Mouse (Mus musculus) c-Kit-positive CD71-positive TER-119-positive erythroid progenitor cells, embryonic 14.5 days (primary cell): ENCODE data around the gene Frmd4b.
A peak's percentile ranks its signal among the peaks of the same experiment; 100 is the strongest.
"Not testable (repeated sequence)": the region's sequence is repeated elsewhere in the genome, so short reads cannot be mapped to it uniquely, and the experiment has no call there.

Experiments
- DNase-seq: peaks from one replicate; pipeline ENCODE4 v3.0.0-alpha.2; 2013; ENCODE audit warnings: low spot score

Gene Frmd4b

DNA sequence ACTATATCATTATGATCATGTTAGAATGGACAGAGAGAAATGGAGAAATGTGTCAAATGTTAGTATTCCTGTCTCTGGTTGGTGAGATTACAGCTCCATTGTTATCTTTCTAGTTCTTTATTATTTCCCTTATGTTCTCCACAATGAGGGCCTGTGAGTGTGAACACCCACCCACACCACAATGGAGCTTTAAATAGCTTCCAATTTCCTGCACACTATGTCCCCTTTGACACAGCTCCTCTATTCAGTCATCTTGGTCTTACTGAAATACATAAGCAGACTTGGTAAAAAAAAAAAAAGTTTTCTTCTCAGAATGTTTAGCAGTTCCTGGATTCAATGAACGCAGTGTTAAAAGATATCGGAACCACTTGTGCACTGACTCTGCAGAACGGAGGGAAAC lies 326.7 kb downstream of the Frmd4b start:
- DNase-seq: no peak

DNA sequence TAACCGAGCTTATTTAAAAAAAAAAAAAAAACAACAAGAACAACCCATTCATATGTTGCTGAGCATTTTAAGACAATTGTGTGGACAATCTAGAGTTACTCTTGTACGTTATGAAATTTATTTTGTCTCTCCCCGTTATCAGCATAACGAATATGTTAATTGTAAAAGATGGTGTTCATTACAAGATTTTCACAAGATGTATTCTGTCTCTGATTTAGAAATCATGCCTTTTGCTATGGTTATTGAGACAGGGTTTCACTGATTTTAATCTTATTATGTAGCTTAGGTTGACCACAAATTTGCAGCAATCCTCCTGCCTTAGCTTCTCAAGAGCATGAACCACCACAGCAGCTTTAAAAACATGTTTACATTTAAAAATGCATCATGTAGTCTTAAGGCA lies 327.5 kb downstream of the Frmd4b start:
- DNase-seq: no peak

DNA sequence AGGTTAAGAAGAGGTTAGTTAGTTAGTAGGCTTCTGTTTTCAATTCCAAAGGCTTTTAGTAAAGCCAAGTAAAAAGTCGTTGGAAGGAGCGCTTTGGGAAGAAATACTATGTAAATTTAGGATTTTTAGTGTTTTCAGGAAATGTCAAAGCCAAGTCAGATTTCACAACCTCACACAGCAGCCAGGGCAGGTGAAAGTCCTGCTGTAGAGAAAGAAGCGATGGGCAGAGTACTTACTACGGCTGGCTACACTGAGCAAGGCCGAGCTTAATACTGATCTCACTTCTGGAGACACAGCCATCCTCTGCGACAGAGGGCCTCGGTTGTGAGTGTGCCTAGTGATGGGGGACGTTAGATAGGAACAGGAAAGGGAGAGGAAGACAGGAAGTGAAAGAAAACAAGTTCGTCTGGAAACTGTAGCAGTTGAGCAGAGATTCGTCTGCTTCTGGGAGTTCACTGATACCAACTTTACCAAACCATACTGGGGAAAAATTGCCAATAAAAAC lies 328.0 kb downstream of the Frmd4b start:
- DNase-seq: no peak

DNA sequence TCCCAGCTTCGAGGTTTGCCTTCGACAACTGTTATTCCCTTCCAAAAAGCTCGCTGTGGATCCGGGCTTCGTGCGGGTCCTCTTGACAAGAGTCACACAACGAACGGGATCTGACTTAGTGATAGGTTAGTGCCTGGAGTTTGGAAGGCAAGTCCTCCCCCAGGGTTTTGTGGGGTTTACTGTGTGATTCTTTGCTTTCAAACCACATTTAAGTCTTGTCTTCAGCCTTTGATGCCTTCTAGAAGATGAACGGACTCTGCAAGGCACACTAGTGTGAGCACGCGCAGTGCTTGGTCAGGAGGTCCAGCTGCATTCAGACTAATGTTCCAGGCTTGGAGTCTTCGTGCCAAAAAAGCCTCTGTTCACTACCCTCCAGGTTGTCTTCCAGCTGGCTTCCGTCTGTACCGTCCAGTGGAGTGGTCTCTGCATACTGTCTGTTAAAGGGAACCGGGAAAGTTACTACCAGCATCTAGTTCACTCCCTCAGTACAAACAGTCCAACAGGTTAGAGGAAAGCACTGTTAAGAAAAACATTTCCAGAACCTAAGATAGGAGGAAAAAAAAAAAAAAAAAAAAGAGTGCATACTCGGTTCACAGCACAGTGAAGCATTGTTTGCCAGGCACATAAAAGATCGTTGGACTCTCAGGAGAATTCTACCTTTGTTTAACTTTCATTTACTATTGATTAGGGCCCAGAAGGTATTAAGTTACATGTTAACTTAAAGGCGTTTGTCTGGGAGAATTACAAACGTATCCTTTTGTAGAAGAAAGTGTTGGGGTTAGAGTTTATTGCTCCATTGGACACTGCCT lies 329.1 kb downstream of the Frmd4b start:
- DNase-seq: no peak

DNA sequence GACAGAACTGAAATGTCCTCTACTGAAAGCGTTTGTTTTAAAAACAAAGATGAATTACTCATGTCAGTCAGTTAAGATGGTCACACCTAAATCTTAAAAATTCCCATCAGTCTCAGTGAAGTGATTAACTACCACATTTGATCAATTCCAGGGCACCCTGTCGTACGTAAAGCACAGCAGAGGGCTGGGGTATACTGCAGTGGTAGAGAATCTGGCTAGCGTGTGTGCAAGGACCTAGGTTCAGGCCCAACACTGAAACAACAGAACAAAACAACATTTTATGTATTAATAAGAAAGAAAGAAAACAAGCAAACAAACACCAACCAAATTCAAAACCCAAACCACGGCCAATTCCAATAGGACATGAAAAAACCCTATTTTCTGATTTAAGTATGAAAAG lies 331.0 kb downstream of the Frmd4b start:
- no peak for DNase-seq

DNA sequence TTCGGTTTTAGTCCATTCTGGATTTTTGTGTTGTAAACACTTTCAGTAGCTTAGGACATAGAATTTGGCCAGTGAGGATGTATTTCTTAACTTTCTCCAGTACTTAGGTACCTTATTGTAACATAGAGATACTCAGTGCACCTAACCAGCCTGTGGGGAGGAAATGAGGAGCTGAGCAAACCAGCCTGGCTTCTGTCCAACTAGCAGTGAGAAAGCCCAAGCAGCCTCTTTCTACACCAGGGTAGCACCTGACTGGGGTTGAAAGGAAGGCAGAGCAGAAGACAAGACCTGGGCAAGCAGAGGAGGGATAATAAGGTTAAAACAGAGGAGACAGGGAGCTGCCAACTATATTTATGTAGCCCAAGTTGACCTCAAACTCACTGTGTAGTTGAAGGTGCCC lies 333.7 kb downstream of the Frmd4b start:
- DNase-seq: no peak

DNA sequence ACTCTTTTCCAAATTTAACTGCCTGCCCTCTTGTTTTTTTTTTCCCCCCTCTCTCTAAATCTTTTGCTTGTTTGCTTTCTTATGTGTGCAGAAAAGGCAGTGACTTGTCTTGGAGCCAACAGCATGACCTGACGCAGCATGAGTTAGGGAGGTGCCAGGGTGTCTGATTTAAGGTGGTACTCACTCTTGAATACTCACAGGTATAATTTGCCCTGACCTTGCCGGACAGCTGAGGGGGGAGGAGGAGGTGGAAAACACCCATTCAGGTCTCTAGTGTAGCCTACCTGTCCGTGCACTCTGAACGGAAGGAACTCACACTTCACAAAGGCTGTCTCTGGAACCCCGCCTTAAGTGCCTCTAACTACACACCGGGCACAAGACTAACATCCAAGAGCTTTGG lies 338.5 kb downstream of the Frmd4b start:
- DNase-seq: no peak

DNA sequence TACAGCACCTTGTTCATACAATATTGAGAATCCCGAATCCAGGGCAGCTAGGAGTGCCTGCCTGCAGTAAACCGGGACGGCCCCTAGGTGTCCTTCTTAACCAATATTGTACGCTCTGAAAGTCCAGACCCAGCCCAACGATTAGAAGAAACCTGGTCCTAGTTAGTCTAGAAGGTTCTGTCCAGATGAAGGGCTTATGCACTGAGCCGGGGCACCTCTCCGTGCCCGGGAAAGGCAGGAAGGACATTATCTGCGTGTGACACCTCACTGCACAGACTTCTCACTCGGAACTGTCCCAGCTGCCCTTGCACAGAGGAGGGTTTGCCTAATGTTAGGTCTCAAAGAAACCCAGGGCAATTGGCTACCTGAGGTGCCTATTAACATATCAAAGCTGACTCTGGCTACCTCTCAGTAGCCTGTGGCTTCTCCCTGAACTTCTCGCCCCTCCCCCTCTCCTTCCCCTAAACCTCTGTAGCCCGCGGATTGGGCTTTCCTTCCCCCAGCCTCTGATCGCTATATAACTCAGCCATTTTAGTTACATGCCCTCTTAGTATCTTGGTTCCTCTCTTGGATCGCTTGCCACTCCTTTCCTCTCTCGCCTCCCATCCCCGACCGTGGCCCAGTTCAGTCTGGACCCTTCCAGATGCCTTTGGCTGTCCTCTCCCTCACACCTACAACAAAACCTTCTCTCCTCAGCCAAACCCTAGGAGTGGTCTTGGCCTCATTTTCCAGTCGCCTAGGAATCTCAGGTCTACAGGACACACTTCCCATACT lies 339.1 kb downstream of the Frmd4b start:
- peak; percentile 43 for DNase-seq

DNA sequence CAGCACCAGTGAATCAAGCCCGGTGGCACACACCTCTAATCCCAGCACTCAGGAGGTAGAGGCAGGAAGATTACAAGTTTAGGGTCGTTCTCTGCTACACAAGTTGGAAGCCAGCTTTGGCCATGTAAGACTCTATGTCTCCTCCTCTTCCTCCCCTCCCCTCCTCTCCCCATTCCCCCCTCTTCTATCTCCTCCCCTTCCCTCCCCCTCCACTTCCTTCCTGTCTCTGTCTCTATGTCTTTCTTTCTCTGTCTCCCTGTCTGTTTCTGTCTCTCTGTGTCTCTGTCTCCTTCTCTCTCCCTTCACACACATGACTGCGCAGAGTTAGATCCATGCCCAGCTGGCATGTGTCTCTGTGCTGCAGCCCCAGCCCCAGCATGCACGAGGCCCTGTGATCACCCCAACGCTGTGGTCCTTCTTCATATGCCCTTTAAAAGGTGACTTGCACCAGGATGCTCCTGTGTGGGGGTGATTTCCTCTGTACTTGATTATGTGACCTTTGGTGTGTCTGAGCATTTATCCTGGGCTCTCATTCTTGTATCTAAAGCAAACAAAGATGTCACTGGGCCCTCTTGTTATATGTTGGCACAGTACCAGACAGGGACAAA lies 340.3 kb downstream of the Frmd4b start:
- no peak for DNase-seq

DNA sequence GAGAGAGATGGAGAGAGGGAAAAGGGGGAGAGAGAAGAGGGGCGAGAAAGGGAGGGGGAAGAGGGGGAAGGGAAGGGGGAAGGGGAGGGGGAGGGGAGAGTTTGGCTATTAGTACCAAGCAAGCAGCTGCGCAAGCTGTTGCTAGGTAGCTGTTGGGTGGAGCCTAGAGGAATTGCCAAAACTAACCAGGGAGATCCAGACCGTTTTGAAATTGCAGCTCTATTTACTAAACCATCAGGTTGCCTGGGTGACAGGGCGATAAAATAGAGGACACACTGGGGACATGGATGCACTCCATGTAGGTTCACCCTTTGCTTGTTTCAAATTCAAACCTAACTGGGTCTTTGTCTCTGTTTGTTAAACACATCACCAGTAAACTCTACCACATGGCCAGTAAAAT lies 341.0 kb downstream of the Frmd4b start:
- no peak for DNase-seq

DNA sequence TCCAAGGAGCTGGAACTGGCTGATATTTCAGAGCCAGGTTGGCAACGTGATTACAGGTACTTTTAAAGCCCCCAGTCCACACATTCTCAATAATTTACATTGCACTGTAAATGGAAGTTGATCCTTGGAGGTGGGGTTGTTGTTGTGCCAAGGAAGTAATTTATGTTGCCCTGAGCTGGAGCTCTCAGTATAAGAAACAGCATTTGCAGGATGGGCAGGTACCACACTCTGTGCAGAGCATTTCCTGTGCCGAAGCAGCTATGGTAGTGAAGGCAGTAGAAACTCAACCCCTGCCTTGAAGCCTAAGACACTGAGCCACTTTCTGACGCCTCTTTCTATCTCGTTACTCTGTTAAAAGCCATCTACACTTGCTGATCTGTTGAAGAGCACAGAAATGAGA lies 341.6 kb downstream of the Frmd4b start:
- no peak for DNase-seq

DNA sequence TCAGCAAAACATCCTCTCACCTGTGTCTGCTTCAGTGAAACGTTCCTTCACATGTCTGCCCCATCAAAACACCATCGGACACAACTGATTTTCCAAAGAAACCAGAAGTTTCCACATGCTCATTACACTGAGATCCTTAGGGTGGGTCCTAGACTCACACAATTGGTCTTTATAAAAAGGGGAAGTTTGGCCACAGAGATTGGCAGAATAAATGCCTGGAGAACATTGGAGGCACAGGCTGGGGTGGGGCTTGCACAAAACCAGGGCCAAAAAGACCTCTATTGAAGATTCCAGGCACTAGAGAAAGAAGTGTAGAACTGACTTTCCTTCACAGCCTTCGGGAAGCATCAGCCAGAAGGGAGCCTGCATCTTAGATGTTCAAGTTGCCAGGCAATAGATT lies 343.6 kb downstream of the Frmd4b start:
- DNase-seq: no peak

DNA sequence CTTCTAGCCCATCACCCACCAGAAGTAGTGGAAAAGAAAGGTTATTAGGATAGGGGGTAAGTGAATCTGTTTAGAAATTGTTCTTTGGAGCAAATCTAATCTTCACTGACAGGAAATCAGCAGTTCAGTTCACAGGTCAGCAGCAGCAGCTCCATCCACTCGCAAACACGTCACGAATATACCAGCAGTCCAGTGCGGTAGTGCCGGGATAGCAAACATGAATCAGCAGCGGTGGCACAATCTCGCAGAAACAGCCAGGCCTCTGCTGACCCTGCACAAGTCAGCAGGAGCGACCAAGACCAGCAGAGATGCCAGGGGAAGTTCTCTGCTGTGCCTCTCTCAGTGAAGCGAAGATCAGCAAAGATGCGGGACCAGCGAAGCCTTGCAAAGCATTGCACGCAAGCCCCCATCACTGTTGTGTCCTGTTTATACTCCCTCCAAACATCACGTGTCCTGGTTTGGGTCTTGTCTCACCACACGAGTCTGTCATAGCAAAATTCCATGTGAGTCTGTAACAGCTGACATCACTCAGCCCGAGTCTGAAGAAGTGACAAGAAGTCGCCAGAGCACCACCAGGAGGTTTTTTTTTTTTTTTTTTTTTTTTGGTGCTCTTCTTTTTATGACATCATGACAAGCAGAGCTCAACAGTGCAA lies 344.2 kb downstream of the Frmd4b start:
- no peak for DNase-seq

DNA sequence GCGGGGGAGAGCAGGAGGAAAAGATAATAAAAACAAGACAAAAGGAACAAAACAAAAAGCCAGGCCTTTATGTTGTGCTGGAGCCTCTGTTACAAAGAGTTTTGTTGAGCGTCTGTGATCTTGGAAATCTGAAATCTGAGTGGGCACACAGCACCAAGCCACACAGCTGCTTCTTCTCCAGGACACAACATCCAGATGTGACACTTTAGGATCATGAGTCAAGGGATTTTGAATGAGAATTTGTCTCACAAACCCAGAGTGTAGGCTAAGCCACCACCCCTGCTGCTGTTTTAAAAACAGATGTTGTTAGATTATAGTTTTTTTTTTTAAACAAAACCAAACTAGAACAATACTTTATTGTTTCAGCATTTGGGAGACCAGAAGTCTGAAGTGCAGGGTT lies 345.0 kb downstream of the Frmd4b start:
- DNase-seq: no peak

DNA sequence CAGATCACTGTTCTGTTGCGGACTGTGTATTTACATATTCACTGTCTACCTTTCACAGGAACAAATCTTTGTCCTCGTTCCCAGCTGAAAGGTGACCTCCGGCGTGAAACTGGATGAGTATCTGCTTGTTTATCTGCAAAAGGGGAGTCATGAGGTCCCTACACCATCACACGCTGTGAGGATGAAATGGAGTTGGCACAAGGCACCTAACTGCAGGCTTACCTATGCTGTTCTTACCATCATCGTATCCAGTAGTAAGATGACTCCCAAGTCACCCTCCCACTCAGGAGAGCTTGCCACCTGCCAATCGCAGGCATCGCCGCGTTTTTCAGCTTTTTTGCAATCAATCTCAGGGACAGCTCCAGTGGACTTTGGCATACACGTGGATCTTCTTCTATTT lies 347.7 kb downstream of the Frmd4b start:
- DNase-seq: no peak

DNA sequence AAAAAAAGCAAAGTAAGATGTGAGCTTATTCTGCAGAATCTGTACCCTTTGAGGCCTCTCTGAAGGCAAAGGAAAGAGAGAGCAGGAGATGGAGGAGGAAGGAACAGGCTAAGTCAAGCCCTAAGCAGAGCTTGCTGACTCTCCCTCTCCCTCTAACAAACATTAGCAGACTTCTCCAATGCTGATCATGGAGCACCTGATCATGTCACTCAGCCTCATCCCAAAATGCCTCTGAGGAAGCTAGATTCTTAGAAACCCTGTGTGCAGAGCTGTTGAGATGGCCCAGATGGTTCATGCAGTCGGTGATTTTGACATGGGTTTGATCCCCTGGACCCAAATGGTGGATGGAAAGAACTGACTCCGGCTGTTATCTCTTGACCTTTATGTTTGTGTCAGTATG lies 350.2 kb downstream of the Frmd4b start:
- no peak for DNase-seq

DNA sequence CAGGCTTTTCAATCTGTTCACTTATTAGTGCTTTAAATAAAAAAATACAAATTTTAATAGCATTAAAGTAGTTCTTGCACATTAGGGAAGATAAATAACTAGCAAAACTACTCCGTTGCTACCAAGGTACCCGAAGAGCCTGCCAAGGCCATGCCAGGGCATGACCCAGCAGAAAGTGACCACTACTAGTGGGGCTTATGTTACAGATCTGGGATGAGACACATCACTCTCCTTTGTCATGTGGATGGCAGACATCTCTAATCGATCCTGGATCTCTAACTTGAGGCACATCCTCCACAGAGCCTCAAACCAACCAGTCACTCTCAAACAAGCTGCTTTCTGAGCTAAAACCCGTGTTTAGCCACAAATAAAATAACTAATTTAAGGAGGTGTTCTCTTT lies 350.7 kb downstream of the Frmd4b start:
- DNase-seq: no peak

DNA sequence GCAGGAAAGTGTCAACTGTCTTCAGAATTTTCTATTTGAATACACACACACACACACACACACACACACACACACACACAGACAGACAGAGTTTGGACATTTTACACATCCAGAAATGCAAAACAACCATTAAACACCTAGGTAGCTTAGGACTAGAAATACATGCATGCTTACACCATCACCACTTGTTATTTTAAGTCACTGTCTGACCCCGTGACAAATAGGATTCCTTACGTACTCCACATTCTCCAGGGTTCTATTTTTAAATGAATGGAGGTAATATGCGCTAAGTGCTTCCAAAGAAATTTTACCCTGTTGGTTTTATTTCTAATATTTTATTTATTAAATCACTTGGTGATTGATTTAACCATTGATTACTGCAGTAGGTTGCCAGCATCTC lies 351.6 kb downstream of the Frmd4b start:
- DNase-seq: no peak

DNA sequence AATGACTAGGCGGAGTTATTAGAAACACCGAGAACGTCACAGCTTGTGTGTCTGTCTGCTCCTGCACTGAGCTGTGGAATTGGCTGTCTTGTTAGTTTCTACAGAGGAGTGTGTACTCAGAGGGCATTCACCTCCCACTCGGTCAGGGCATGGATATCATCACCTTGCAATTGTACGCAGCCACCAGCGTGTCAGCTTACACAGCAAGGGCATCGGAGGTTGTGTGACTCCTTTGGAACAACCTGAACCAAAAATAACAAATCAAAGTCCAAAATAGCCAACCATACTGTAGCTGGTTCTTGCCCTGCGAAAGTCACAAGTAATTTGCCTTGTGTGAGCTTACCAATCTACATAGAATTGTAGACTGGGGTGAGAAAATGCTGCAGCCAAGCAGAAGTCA lies 352.1 kb downstream of the Frmd4b start:
- DNase-seq: no peak

DNA sequence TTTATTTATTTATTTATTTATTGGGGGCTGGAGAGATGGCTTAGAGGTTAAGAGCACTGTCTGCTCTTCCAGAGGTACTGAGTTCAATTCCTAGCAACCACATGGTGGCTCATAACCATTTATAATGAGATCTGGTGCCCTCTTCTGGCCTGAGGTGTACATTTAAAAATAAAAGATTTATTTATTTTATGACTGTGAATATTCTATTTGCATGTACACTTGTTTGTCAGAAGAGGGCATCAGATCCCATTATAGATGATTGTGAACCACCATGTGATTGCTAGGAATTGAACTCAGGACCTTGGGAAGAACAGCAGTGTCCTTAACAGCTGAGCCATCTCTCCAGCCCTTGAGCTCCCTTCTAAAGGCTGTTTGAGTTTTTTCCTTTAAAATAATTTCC lies 353.6 kb downstream of the Frmd4b start:
- DNase-seq: not testable (repeated sequence)

DNA sequence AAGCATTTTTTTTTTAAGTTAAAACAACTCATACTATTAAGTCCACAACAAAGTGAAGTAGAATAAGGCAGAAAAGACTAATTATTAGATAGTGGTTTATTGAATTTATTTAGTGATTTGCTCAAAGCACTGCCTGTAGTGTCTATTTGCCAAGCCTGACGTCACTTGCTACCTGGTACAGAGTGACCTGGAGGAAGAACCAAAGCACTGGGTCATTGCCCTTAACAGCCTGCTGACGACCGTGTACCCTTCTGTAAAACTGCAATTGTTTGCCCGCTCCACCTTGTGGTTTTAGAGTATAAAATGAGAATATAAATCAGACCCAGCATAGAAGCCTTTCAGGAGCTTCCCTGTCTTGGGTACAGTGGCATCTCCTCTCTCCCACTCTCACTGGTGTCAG lies 355.1 kb downstream of the Frmd4b start:
- DNase-seq: no peak

DNA sequence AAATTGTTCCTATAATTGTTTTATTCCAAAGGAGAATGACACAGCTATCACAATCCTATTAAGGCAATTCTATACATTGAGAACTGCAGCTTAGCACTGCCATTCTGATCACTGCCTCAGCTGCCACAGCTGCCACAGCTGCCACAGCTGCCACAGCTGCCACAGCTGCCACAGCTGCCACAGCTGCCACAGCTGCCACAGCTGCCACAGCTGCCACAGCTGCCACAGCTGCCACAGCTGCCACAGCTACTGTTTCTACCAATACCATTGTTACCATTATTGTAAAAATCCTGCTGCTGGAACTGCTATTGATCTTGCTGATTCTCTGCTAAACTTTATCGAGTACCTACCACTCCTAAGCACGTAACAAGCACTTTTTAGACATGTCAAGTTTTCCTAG lies 357.4 kb downstream of the Frmd4b start:
- not testable (repeated sequence) for DNase-seq

DNA sequence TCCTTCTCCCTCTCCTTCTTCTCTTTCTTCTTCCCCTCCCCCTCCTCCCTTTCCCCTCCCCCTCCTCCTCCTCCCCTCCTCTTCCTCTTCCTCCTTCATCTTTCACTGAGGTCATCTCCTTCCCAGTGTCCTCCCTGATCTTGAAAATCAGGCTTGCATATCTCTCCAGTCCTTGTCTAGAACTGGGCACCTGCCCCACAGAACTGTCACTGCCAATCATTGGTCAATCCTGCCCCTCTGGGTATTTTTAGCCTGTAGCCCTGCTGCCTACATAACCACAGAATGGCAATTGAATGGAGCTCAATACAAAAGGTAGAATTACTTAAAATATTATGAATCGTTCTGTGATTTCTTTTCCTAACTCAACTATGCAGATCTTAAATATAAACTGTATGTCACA lies 358.9 kb downstream of the Frmd4b start:
- no peak for DNase-seq
